Mouse (Mus musculus): ENCODE results near the gene Vmp1. TPM values are rescaled to one million over a fixed set of nuclear protein-coding genes. Genes with fewer than 3 reads are reported as not detected.

Gene Vmp1
- total RNA-seq (2022): 100 to 1,000 TPM in 3 of 4 experiments, 10 to 100 TPM in 1; 97.5 to 125 (median 114) TPM

DNA sequence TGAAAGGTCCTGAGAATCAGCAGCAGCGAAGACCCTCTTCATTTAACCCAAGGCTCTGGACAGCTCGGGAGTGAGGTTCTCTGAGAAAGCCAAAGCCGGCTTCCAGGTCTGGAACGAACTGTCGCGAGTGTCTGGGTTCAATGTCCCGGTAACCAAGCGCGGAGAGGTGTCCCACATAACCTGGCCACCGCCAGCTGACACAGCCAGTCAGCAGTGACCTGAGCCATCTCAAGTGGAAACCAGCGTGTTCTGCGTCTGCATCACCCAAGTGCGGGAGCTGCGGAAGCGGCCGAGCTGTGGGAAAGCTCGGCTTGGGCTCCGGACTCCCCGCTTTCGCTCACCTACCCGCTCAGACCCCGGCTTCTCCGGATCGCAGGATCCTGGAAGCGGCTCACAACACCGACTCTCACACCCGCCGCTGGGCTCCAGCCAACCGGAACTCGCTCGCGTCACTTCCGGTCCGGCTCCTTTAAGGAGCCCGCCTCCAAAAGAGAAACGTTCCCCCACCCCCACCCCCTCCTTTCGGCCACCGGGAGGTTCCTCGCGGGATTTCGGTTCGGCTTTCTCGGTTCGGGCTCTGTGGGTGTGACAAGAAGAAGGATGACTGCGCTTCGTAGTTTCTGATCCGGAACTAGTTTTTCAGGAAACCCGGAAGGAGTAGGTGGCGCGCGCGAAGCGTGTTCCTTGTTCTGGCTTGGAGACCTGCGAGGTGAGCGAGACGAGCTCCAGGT lies at the start of gene Vmp1, which contains the start of gene Ptrh2:
TSS of gene Vmp1 (minus strand) at position 442 of the 731 bp plus-strand sequence.
TSS of gene Ptrh2 (plus strand) at position 591 of the 731 bp plus-strand sequence.
- DNase-seq (ENCODE audit: low spot score in 2 of 2): peak; percentile 88 to 91

DNA sequence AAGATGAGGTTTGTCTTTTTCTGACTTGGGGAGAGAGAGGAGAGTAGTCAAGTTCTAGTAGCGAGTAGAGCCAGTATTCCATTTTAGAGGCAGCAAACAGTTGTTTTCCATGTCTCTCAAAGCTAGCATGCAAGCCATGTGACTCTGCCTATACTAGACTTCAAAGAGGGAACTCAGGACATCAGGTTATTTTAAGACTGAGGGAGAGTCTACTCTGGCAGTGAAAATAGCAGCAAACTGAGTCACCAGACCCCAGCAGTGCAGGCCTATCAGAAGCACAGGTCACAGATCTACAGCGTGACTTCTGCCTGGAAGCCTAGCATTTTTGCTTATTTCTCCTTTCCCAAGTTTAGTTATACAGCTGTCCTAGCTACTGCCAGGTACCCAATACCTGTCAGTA lies 47.8 kb upstream of the Vmp1 start:
- no peak for DNase-seq (ENCODE audit: low spot score in 2 of 2)

DNA sequence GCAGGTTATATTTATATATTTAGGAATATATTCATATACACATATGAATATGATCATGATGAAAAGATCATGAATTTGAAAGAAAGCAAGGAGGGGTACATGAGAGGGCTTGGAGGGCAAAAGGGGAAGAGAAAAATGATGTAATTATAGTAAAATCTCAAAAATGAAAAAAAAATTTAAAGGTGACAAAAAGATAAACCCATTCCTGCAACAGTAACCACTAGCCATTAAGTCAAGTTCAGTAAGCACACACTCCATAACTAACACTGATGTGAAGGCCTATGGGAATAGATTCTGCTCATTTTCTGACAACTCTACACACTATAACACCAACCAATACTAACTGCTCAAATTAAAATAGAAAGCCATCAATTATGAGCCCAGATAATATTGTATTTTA lies 42.0 kb upstream of the Vmp1 start:
- no peak for DNase-seq (ENCODE audit: low spot score in 2 of 2)

DNA sequence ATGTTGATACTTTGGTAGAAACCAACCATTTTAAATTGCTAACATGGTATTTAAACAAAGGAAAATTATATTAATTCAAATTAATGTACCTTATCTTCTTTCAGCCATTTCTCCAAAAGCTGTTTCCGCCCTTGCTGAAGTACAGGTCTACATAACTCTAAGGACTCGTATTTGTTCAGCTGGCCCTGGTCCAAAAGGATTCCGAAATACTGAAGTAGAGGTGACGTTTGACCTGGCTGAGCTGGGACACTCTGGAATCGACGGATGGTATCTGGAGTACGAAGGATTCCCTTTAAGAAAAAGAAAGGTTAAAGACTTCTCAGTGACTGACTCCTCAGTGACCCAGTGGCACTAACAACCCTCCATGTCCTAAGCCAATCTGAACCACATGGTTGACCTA lies 41.3 kb upstream of the Vmp1 start:
- no peak for DNase-seq (ENCODE audit: low spot score in 2 of 2)

DNA sequence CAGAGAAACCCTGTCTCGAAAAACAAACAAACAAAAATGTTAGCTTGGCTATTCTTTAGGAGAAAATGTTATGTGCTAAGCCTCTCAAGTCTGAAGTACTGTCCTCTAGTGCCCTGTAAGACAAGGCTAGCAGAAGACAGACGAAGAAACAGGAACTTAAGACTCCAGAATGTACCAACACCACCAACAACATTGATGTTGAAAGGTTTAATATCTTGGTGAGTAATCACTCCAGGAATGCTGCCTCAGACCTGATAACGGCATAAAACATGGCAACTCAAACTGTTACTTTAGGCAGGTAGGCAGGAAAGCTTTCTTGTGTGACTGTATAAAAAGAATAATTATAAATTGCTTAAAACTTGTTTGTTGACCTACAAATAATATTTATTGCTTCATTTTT lies 40.4 kb upstream of the Vmp1 start:
- DNase-seq (ENCODE audit: low spot score in 2 of 2): no peak

DNA sequence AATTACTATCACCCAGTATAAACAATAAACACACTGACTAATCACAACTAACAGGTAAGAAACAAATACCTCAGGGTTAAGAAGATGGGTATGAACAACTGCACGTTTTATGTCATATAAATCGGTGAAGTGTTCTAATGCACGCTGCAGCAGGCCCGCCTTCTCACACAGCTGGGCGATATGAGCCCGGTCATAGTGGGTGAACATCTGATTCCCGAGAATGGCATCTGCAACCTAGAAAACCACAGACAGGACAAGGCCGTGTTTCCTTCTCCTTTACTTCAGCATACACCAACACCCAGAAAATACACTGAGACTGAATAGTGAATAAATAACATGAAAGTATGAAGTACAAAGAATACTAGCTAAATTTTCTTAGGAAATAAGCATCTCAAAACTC lies 35.8 kb upstream of the Vmp1 start:
- DNase-seq (ENCODE audit: low spot score in 2 of 2): no peak

DNA sequence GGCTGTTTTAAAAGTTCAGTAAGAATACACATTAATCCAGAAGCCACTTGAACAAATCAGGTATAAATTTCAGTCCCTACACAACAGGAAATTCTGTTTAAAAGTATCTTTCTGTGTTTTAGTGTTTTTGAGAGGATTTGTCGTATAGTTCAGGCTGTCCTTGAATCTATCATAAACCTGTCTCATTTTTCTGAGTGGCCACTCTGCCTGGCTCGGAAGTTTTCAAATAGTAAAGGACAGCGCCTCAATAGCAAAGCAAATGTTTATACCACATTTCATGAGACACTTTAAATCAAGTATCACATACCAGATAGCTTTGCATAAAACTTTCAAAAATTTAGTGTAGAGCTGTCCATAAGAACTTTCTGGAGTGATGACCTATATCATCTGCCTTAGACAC lies 34.7 kb upstream of the Vmp1 start:
- no peak for DNase-seq (ENCODE audit: low spot score in 2 of 2)

DNA sequence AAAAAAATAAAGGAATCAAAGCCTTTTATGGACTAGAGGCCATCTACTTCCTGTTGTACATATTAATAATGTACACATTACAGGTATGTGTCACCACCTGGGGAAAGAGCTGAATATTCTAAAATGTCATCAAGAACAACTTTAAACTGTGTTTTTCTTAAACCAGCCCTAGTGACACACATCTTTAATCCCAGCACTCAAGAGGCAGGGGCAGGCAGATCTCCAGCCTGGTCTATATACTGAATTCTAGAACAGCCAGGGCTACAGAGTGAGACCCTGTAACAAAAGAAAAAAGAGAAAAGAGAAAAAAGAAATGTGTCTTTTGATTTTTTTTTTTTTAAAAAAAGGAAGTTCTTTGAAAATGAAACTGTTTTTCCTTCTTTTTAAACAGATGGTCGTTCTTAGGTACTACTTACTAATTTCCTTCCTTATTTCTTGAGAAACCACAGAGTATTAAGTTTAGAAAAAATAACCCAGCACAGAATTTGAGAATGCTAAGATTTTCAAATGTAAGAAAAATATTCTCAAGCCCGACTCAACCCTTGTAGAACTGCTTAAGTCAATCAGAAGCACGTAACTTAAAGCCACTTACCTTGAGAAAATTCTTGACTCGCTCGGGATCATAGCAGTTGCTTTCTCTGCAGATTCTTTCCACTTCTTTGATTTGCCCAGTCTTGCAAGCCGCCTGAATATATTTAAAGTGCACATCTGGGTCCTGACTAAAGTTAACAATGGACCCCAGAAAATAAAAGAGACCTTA lies 33.9 kb upstream of the Vmp1 start:
- DNase-seq (ENCODE audit: low spot score in 2 of 2): no peak

DNA sequence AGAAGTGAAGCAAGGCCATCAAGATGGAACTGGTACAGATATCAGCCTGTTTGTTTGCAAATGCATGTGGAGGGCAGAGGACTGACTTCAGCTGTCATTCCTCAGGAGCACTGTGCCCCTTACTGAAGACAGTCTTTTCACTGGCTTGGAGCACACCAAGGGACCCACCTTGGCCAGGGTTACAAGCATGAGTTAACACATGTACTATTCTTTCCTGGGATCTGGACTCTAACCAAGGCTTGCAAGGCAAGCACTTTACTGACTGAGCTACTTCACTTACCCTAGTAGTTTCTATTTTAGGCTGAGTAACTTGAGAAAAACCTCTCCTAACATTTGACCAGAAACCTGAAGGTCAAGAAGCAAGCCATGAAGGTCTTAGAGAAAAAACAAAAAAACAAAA lies 31.0 kb upstream of the Vmp1 start:
- no peak for DNase-seq (ENCODE audit: low spot score in 2 of 2)

DNA sequence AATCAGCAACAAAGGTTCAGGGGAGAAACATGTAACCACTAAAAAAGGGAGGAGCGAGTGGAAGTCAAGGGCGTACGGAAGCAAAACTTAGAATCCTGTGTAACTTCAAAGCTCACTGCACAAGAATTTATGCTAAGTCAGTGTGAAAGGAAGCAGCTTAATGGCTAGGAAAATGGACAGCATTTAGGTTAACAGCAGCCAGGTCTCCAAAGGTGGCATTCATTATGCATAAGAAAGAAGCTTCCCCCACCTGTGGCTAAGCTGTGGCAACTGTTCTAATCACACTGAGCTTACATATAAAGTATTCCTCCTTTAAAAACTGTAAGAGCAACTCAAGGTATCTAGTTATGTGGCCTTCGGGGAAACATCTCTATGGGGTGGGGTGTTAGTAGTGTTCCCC lies 17.5 kb upstream of the Vmp1 start:
- DNase-seq (ENCODE audit: low spot score in 2 of 2): no peak

DNA sequence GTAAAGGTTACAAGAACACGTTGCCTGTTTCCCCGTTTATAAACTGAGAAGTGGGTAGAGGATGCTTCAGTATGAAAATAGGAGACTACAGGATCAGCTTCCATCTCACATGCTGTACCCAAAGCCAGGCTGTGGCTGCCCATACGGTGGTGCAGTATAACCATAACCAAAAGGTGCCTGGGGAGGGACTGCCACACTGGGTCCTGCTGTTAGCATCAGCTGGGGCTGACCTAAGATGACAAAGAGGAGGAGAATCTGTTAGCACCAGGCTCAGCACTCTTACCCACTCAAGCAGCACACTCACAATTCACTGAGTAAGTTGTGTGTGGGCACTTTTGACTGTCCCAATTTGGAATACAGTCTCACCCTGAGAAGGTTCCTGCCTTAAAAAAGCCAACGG lies 11.8 kb upstream of the Vmp1 start:
- no peak for DNase-seq (ENCODE audit: low spot score in 2 of 2)

DNA sequence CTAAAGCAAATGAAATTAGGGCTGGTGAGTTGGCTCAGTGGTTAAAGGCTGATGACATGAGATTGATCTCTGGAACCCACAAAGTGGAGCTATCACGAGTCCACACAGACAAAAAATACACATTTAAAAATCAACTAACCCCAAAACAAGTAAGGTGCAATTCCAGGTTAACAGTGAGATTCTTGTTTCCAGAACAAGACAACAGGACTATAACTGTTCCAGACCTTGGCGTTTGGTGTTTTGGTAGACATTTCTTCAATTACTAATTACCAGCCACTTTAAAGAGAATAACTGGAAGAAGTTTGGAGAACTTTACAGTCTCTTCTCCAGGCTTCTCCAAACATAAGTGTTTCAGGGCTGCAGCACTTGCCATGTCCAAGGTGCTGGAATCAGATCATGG lies 8.9 kb upstream of the Vmp1 start:
- DNase-seq (ENCODE audit: low spot score in 2 of 2): no peak

DNA sequence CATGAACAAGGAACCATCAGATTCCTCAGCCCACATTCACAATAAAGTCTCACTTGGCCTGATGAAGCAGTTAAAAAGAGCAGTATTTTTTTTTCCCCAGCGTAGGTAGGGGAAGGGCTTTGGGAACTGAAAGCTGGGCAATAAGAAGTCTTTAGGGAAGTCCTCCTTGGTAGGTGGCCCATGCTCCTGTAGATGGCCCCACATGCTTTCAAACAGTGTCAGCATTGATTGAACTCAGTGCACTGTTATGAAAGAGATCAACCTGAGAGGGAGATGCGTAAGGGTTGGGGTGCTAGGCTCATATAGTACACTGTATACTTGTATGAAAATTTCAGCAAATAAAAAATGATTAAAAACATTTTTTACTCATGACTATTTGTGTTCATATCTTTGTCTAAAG lies 8.3 kb upstream of the Vmp1 start:
- no peak for DNase-seq (ENCODE audit: low spot score in 2 of 2)

DNA sequence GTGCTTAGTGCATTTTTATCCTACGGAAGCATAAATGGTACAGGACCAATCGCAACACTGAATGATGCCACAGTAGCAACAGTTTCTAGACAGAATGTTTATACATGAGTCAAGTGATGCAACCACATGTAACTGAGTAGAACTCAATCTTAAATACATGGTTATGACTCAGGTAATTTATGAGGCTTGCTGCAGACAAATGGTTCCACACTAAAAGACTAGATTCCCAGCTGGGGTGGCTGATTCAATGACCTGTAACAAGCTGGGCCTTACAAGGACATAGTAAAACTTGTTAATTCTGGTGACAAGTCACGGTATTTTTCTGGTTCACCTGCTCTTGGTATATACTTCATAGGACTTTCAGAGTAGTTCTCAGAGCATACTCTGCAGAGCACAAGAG lies 7.8 kb upstream of the Vmp1 start:
- DNase-seq (ENCODE audit: low spot score in 2 of 2): no peak

DNA sequence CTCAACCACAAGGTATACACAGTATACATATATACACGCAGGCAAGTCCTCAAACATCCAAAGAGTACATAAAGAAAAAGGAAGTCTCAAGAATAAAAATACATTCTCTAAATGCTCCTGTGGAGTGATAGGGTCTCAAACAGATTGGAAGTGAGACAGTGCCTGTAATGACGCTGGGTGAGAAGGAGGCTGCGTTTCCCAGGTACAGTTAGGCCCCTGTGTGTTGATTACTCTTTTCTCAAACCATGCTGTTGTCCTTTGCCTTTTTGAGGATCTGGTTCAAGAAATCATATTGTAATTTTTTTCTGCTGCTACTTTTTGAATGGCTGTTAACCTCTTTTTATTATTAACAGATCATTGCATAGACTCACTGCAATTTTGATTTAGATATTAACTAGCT lies 6.7 kb upstream of the Vmp1 start:
- no peak for DNase-seq (ENCODE audit: low spot score in 2 of 2)

DNA sequence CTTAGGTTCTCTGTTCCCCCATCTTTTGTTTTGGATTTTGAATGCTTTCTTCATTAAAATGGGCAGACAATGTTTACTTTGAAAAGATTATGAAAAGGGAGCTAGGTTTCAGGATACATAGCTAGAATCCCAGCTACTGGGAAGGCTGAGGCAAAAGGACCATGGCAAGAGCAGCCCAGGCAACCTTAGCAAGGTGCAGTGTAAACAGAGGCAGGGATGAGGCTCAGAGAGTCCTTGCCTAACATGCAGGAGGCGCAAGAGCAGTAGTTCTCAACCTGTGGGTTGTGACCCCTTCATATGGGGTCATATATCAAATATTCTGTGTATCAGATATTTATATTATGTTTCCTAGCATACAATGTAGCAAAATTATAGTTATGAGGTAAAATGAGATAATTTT lies 1.7 kb upstream of the Vmp1 start:
- no peak for DNase-seq (ENCODE audit: low spot score in 2 of 2)

DNA sequence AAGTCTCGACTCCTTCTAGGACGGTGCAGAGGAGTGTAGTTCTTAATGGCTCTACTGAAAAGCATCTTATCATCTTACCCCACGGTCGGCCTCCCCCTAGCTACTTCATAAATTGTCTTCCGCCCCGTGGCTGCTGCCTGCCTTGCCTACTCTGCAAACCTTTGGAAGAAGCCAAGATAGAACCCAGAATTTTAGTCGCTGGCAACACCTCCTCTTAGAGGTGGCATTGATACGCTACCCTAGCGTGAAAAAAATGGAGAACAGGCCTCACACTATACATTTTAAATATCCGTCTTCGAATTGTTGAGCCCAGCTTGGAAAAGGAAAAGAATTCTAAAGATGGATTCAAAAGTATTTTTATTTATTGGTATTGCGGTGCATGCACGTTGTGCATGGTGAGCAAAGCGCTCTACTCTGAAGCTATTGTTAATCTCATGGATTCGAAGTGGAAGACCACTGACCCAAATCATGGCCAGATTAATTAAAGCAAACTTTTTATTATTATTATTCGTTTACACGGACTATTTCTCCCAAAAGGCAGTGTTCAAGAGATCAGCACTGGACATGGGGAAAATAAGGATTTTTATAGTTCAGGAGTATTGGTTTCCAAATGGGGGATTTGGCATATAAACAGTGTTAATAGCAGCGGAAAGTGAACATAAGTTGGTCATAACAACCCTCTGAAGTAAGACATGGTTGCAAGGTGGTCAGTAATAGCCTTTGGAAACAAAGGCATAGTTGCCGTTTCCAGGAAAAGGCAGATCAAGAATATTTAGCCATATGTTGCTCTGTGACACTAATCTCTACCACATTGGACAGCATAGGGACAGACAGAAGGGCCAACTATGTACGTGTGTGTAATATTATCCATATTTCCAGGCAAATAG lies 733 bp upstream of the Vmp1 start:
- no peak for DNase-seq (ENCODE audit: low spot score in 2 of 2)

DNA sequence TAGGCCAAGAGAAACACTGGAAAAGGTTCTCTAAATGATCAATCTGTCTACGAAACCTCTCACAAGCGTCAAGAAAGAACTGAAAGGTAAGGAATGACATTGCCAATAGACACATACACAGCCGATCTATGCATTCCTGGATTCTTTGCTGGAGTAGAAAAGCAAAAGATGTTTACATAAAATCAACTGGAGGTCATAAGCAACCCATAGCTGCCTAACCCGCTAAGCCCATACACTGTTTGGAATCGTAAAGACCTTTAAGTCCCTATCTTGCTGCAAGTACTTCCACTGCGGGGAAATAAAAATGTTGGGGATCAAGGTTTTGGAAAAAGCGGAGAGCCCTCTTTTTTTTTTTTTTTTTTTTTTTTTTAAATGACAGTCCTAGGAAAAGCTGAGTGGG lies 775 bp downstream of the Vmp1 start:
- no peak for DNase-seq (ENCODE audit: low spot score in 2 of 2)

DNA sequence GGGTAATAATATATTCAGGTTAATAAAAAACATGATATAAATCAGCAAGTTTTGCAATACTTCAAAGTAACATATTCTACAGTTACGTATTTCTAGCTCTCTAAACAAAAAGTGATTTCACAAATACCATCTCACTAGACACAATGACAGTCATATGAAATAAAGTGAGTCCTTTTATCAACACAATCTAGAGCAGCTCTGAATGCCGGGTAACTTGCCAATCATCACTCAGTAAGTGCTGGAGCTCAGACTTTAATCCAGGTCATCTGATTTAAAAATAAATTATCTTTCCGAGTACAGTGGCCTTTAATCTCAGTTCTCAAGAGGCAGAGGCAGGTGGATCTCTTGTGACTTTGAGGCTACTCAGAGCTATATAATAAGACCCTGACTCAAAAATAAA lies 2.2 kb downstream of the Vmp1 start:
- DNase-seq (ENCODE audit: low spot score in 2 of 2): no peak

DNA sequence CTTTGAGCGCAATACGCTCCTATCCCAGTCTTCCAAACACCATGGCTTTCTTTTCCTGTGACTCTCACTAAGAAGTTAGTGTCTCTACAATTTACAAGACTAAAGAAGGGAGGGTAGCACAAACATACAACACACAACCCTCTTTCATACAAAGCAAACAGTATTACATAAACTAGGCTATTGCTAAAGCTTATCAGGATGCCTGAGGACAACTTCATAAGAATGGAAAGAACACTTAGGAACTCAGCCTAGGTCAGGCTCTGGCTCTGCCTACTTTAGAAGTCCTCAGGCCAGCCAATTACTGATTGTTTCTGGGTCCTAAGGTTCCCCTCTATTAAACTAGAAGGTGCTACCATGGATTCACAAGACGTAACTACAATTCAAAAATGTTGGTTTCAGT lies 2.9 kb downstream of the Vmp1 start:
- DNase-seq (ENCODE audit: low spot score in 2 of 2): no peak

DNA sequence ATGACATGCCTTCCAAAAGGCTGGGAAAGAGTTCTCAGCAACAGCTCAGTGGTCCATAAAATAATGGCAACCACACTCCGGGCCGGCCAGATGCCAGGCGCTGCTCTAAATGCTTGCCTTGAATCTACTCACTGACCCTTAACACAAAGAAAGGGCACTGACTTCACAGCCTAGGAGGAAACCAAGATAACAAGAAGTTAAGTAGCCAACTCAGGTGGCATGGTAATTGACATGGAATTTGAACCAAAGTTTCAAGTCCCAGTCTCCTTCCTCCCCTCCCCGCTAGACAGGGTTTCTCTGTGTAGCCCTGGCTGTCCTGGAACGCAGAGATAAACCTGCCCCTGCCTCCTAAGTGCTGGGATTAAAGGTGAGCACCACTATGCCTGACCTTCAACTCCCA lies 4.7 kb downstream of the Vmp1 start:
- no peak for DNase-seq (ENCODE audit: low spot score in 2 of 2)

DNA sequence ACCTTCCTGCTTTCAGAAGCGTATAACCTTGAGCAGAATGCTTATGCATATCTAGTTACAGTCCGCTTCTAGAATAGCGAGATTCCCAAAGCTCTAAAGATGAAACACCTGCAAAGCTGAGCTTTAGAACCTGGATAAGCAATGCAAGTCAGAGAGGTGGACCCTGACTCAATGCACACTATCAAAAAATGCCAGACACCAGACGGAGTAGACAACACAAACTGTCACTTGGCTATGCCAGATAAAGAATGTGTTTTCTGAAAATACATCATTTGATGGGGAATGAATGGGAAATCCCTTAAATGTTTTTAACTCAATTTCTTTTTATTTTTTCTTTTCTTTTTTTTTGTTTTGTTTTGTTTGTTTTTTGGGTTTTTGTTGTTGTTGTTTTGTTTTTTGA lies 8.1 kb downstream of the Vmp1 start:
- no peak for DNase-seq (ENCODE audit: low spot score in 2 of 2)
